Mouse (Mus musculus) erythroblast, adult 5-6 weeks (primary cell): Measurements from ENCODE around the gene Clic3. TPM values are rescaled to one million over a fixed set of nuclear protein-coding genes. Genes with fewer than 3 reads are reported as not detected.

Experiments
- ATAC-seq: replicated peaks from 2 replicates; pipeline ENCODE4 v1.8.0; 2016; ENCODE audit warnings: moderate number of reproducible peaks, mild to moderate bottlenecking, moderate TSS enrichment, inconsistent platforms; ENCODE audit not compliant: poor library complexity, low FRiP score, severe bottlenecking
- total RNA-seq, 2 experiments: library from RNA; stranded (forward) in 1 of 2; stranded (reverse) in 1 of 2; fragments of 150-400 nt in 1 of 2; fragments of 200-764, 138-1000 nt in 1 of 2; gene quantifications; 2 replicates each; pipeline versions ENCODE4 v1.2.3 to v1.2.4; 2015 to 2017; ENCODE audit warnings: low replicate concordance in 2 of 2

Clic3 gene
- total RNA-seq, 2 experiments from 2014 or later = not detected

DNA sequence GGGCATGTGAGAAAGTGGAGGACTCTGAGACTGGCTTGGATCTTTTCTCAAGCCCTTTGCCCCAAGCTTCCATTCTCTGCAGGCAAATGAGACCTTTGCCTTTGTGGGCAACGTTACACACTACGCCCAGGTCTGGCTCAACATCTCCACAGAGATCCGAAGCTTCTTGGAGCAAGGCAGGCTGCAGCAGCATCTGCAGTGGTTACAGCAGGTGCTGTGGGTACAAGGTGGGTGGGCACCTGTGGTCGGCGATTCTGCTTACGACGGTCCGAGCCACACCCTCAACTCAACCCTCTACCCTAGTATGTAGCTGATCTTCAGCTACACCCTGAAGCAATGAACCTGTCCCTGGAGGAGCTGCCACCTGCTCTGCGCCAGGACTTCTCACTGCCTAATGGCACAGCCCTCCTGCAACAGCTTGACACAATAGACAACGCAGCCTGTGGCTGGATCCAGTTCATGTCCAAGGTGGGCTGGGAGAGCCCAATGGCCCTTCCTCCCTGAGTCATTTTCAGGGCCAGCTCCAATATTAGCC, 20.3 kb upstream of the Clic3 start:
- no peak for ATAC-seq

DNA sequence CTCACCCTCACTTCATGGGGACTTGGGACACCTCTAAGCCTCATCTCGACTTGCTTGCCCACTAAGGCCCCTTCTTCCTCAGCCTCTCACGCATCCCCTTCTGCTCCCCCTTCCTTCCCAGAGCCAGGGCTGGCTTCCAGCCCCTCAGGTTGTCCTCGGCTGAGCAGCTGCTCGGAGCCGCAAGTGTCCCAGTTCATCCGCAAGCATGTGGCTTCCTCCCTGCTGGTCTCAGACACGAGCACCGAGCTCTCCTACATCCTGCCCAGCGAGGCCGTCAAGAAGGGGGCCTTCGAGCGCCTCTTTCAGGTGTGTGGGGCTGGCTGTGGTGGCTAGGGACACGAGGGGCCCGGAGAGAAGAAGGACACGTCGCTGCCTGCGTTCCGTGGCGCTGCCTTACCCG, 15.6 kb upstream of the Clic3 start:
- ATAC-seq = no peak

DNA sequence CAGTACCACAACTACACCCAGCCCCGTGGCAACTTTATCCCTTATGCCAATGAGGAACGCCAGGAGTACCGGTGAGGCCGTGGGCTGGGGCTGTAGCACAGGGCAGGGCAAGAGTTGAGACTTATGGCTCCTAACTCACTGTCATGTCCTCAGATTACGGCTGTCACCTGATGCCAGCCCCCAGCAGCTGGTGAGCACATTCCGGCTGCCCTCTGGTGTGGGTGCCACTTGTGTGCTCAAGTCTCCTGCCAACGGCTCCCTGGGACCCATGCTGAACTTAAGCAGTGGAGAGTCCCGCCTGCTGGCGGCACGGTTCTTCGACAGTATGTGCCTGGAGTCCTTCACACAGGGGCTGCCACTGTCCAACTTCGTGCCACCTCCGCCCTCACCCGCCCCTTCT, 14.0 kb upstream of the Clic3 start:
- ATAC-seq = no peak

DNA sequence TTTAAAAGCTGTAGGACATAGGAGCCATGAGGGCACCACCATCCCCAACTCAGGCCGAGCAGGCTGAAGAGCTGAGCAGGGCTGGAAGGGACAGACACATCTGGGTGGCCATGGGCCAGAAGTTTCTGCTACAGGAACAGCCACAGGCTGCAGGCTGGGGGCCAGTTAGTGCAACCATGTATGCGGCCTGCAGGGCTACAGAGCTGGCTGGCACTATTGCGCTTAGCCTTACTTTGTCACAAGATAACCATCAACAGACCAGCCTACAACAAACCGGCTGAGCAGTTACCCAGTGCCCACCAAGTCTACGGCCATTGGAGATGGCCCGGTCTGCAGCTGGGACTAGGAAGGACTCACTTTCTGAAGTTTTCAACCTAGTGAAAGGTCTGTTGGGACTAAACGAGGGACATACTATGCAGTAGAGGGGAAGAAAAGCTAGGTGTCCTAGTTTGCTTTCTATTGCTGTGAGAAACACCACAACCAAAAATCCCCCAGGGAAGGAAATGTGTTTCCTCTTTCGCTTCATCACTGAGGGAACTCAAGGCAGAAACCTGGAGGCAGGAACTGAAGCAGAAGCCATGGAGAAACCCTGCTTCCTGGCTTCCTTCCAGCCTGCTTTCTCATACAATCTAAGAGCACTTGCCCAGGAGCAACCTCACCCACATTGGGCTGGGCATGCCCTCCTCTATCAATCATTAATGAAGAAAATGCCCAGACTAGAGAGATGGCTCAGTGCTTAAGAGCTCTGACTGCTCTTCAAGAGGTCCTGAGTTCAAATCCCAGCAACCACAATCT, 5.6 kb upstream of the Clic3 start:
- ATAC-seq = no peak

DNA sequence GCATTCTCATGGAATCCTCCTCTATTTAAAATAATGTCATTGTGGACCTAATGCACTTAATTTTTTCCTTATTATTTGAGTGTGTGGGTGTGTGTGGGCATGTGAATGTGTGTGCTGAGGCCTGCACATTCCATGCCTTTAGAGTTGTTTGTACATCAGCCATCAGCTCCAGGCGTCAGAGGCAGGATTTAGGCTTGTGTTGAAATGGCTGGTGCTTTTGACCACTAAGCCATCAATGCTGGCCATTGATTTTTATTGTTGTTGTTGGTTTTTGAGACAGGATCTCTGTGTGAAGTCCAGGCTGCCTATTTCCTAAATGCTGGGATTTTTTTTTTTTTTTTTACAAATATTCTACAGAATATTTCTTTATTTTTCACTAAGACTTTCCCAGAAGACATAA, 3.7 kb upstream of the Clic3 start:
- ATAC-seq = no peak

DNA sequence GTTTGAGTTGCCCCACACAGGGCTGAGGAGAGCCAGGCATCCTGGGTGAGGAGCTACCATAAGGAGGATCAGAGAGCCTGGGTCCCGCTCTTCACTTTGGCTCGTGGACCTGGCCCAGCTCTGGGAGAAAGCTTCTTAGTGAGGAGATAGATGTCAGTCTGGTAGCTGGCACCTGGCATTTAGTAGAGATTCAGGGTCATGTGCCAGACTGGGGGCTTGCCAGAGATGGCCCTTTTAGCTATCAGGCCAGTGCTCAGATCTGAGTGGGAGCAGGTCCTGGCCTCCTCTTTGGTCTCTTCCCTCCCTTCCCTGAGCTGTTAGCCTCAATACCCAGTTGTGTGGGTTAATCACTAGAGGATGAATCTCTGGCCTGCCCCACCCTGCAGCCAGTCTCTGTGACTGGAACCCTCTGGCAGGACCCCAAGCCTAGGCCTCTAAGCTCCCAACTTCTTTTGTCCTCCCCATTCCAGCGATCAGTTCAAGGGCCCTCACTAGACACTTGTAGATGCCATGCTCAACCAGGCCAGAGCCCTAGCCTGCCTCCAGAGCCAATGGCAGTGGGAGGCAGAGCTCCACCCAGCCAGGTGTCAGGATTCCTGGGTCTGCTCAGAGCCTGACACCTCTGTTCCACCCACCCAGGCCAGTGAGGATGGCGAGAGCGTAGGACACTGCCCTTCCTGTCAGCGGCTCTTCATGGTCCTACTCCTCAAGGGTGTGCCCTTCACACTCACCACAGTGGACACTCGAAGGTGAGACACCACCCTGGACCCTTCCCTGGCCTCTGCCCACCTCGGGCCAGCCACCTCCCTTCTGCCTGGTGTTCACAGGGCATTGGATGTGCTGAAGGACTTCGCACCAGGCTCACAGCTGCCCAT, 621 bp downstream of the Clic3 start:
- no peak for ATAC-seq

DNA sequence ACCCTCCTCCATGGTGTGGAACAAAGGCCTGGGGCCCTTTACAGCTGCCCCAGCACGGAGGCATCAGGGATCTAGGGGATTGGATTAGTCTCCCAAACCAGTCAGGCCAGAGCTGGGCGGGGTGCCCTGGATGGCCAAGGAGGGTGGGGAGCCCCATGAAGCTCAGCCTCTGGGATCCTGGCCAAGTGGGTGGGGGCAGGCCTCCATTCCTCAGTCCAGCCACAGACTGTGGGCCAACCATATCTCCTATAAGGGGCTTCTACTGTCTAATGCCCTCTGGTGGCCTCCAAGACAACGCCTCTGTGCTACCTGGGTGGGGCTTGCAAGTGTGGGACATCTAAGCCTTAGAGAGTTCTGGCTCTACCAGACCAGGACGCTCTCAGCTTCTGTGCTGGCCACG, 2.3 kb downstream of the Clic3 start:
- ATAC-seq = no peak

DNA sequence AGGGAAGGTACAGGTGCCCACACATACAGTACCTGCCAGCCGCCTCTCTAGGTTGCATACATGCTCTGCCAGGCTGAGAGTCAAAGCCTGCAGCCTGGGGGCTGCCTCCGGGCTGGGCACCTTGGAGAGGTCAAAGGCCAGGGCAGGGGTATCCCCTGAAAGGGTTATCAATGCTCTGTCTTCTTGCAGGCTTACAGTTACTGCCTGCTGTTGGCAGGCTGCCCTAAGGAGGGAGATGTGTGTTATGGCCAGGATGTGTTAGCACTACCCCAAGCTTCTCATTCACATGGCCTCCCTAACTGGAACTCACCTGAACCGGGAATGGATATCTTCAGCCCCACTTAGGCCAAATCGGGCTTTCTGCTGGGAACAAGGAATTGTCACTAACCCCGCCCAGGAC, 3.5 kb downstream of the Clic3 start:
- peak; percentile 7; the same call in 1 of the 2 replicates for ATAC-seq

DNA sequence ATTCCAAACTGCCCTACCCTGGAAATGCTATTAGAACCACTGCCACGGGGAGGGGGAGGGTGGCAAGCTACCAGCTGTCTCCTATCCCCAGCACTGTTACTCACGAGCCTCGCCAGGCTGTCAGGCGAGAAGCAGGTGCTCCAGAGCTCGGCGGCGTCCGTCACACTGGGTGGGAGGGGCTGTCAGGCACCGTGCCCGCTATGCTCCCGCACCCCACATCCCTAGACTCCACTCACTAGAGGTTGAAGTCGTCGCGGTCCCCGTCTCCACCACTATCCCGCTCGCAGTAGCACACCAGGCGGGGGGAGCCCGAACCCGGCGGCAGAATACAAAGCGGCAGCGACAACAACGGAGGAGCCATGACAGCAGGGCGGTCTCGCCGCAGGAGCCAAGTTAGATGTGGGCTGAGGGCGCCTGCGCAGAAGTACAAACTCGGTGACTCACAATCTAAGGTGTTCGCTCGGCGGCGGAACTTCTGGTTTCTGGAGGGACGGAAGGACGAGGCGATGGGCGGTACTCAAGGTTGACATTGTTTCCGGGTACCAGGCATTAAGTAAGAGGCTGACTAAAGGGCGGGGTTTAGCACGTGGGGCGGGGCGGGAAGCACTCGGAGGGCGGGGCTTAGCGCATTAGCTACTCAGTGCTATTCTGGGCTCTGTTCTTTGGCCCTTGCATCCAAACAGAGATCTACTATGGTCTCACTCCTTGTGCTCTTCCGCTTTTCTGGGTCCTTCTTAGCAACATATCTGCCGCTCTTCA, 4.1 kb downstream of the Clic3 start, which contains the start of gene Paxx:
Gene Paxx, minus strand, starts transcription at position 544 of the 759 bp plus-strand sequence.
- ATAC-seq = peak; percentile 74

DNA sequence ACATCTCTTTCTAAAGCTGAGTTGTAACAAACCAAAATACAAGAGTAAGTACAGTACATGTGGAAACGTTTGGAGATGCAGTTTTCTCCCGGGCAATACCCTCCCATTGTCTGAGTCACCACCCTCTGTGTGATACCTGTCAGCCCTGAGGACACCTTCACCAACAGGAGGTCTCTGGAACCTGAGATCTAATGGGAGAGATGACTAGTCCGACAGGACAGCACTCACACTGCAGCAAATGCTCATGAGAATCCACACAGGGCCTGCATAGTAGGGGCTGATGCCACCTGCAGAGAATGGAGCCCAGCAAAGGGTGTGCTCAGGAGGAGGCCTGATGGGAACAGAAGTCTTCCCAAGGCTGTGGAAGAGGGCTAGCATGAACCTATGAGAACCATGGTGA, 4.8 kb downstream of the Clic3 start:
- ATAC-seq = no peak

DNA sequence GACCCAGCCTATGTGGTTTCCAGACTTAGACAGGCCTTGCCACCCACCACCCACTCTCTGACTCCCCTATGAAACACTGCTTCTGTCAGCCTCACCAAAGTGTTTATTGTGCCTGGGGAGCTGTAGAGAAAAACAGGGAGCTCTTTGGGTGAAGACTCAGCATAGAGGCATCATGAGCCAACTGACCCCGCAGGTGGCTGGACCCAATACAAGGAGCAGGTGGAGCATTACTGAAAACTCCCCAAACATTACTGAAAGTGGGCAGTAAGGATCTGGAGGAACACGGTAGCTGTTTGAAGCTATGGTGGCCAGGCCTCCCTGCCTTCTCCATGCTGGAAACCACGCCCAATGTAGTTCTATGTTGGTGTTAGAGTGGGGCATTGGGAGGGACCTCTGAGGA, 7.0 kb downstream of the Clic3 start:
- ATAC-seq = no peak

DNA sequence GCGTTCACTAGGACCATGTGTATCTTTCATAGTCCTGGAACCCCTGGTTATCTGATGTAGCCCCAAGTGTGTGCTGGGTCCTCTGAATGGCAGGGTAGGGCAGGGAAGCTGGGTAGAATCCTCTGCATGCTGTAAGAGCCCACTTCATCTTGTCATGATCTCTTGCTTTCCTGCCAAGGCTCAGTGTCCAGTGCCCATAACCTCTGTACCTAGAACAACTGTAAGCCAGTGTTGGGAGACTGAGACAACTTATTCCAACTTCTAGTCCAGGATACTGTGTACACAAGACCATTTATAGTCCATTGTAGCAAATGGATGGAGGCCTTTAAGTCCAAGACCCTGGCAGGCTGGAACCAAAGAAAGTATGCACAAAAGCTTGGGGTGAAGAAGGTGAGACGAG, 8.6 kb downstream of the Clic3 start:
- ATAC-seq = no peak

DNA sequence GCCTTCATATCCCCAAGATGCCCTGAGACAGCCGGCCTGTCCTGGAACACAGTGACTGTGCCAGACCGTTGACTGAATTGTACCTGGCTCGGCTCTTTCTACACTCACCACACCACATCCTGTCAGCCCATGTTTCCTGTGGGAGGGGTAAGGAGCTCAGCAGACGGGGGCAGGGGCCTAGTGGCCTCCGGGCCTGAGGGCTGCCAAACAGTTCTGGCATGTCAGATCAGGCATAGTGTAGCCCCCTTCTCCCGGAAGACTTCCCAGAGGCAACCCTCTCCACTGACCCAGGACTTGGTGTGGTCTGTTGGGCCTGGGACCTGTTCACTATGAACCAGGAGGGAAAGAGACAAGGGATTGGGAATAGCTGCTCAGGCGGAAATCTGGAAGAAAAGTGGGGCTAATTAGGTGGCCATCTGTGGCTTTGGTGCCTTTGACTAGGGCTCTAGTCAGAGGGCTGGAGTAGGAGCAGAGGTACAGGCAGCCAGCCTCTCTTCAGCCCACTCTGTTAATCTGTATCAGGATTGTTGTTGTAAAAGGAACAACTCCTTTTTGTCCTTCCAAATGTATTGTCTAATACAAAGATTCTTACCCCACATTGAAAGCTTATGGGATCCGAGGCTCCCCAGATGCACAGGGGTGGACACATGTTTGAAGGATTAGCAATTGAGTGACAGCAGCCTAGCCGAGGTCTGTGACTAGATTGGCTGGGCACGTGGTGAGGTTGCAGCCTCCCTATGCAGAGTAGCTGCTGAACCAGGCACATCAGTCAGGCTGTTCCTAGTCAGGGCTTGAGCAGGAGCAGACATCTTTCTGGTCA, 9.4 kb downstream of the Clic3 start:
- no peak for ATAC-seq

DNA sequence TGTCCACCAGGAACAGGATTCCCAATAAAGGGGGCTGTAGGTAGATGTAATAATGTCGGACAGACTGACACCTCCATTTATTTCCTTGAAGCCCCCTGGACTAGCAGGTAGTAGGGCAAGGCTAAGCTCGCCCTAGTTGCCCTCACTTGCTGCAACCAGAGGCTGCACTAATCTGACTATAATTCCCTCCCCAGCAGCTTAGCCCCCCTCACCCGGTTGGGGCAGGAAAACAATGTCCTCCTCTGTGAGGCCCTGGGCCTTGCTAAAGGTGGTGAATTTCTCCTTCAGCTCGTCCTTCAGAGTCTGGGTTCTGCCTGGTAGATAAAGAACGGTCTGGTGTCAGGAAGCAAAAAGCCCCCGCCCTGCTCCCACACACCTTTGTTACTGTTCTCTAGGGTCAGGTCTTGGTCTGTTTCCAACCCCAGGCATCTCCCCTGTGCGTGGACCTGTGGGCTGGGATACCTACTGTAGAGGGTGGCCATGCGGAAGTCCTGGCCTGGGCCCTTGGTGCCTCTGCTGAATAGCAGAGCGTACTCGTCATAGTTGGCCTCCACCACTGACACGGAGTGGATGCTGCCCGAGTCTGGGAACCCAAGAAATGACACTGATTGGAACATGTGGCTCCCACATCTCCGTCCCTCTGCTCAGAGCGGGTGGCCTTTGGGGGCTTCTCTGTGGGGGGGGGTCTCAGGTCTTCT, 11.1 kb downstream of the Clic3 start:
- no peak for ATAC-seq

DNA sequence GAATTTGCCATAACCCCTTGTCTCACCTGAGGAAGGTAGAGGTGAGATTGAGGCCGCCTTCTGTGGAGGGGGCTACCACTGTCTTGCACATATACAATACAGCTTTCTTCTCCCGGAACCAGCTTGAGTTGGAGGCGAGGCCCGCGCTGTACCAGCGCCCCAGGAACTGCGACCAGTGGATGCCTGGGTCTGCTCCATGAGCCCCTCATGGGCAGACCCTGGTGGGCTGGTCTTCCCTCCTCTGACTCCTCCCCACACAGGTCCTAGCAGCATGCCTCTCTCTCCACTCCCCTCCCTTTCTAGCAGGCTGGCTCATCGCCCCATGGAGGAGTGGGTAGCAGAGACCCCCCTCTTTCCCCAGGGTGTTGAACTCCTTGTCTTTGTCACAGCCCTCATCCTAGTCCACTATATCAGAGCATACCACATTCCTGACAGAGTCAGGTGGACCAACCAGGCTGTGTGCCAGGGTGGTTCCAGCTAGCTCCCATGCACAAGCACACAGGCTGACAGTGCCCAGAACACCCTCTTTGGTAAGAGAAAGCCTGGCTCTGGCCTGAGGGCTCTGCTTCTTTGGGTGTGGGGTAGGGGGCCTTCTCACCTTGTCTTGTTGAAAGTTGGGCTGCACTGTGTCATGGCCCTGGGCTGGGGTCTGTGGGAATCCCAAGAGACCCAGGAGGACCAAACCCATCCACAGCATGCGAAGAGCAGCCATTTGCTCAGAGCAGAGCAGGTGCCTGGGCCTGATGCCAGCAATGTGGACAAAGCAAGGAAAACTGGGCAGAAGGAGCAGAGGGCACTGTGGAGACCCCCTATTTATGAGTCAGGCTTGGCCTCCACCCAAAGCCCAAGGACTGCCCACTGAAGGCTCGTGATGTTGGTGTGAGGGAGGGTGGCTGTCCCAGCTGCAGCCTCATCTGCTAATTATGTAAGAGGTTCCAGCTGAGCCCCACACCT, 12.6 kb downstream of the Clic3 start:
- no peak for ATAC-seq

DNA sequence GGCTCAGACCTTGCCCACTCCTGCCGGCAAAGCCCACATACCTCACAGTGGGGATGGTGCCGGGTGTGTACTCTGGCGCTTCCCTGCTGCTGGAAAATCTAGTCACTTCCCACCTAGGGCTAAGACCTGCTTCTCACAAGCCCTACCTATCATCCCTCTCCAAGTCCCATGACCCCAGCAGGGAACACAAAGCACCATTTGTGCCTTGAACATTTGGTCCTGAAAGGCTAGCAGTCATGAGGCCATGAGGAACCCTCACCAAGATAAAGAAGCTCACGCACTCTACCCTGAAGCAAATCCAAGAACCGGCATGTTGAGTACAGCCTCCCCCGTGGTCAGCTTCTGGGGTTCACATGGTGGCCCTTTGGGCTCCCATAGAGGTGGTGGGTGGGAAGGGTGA, 13.3 kb downstream of the Clic3 start, which contains the start of gene Ptgds:
Gene Ptgds, minus strand, starts transcription at position 78 of the 400 bp plus-strand sequence.
- ATAC-seq = no peak

DNA sequence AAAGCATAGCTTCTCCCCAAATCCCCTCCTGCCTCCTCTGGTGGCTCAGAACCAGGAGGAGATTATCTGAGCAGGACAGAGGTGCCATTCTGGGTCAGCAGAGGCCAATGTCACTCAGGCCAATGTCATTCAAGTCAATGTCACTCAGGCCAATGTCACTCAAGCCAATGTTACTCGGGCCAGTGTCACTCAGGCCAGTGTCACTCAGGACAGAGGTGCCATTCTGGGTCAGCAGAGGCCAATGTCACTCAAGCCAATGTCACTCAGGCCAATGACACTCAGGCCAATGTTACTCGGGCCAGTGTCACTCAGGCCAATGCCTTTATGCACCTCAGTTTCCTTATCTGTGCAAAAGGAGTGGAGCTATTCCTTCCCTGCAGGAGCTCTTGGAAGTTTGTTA, 15.9 kb downstream of the Clic3 start:
- no peak for ATAC-seq
